Mouse (Mus musculus) testis, adult 2 months (tissue): ENCODE data around the gene Babam2.

Experiments used
- CTCF ChIP-seq: fragments of 200-500 bp; IDR thresholded peaks from 2 replicates; pipeline ENCODE4 v1.5.1; 2012; ENCODE audit warnings: low read depth, mild to moderate bottlenecking, inconsistent platforms, low read length, moderate library complexity; ENCODE audit not compliant: control insufficient read depth, insufficient read depth, insufficient replicate concordance
- POLR2A ChIP-seq: fragments of 200-500 bp; IDR thresholded peaks from 2 replicates; pipeline ENCODE4 v1.6.1; 2012; ENCODE audit warnings: low read depth, mild to moderate bottlenecking, inconsistent platforms, low read length, moderate library complexity; ENCODE audit not compliant: control insufficient read depth

GRCm38 (mm10) chr5:31655688-31656190, 41.7 kb upstream of the Babam2 start:
- no peak for TF ChIP-seq CTCF
- TF ChIP-seq POLR2A = no peak
